ENCODE assay signal across 8 mouse cellular contexts in the genomic region with DNA sequence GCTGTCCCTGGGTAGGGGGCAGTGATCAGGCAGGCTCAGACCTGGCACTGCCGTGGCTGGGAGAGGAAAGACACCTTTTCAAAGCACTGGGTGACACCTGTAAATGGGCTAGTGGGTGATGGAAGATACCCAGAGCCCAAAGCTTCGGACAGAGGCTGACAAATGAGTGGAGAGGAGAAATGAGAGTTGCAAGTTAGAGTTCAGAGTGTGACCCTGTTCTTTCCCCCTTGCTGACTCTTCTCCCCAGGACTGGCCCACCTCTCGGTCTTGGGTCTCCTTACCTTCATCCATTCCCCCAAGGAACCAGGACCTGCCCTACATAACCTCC. TPM values are rescaled to one million over a fixed set of nuclear protein-coding genes. Genes with fewer than 3 reads are reported as not detected.
DNase-seq lines count a peak whose midpoint lies in the region; ATAC-seq and TF ChIP-seq lines count a peak whose summit lies in the region.

No protein-coding gene starts in this region.

- intact Hi-C loops in heart, postnatal 36 days (cut with DNase I): no loop called here

- 0 out of 2 replicates have a peak, but pooled peaks cover under 1% of the 10 kb centered on the region for H3K27me3 ChIP-seq in heart, embryonic 13.5 days (replicated peaks)
- peaks cover 28% of the 10 kb centered on the region for H3K27me3 ChIP-seq in E14TG2a.4 (ENCODE audit: insufficient read depth, low read length)
- H3K27me3 ChIP-seq in forebrain, embryonic 15.5 days: no peaks in the 10 kb centered on the region
- H3K27me3 ChIP-seq in liver, embryonic 16.5 days (ENCODE audit: control insufficient read depth, insufficient read depth, low read depth, low read length): no peaks in the 10 kb centered on the region

- no peak for DNase-seq in heart, postnatal 36 days
- DNase-seq in layer of hippocampus, adult 11-12 months (ENCODE audit: low spot score): no peak
- DNase-seq in adipocyte (ENCODE audit: low spot score): no peak

- 2% methylated on average over 3 of the region's 3 CpGs for WGBS in heart, embryonic 13.5 days
- WGBS in forebrain, embryonic 15.5 days: 2% methylated on average over 3 of the region's 3 CpGs
- WGBS in liver, embryonic 16.5 days (ENCODE audit: insufficient replicate concordance): 2% methylated on average over 3 of the region's 3 CpGs

- H3K27ac ChIP-seq in heart, embryonic 13.5 days (replicated peaks): peak overlapping the region; percentile 98
- peak overlapping the region; percentile 98 for H3K27ac ChIP-seq in forebrain, embryonic 15.5 days (replicated peaks)
- peak overlapping the region; percentile 96 for H3K27ac ChIP-seq in liver, embryonic 16.5 days (ENCODE audit: low read length)

- ATAC-seq in heart, embryonic 13.5 days (ENCODE audit: extremely low read depth, insufficient number of reproducible peaks, low FRiP score, low TSS enrichment): no peak
- ATAC-seq in forebrain, embryonic 15.5 days (replicated peaks): no peak
- ATAC-seq in liver, embryonic 16.5 days (ENCODE audit: low read depth): no peak
- ATAC-seq in activated CD4-positive, CD25-positive, alpha-beta regulatory T cell, adult 4 months: no peak

- peak overlapping the region; percentile 88 for H3K9ac ChIP-seq in heart, embryonic 13.5 days
- H3K9ac ChIP-seq in forebrain, embryonic 15.5 days (replicated peaks): peak overlapping the region; percentile 77
- H3K9ac ChIP-seq in liver, embryonic 16.5 days (ENCODE audit: low read depth, low read length): peak overlapping the region; percentile 92

- H3K4me3 ChIP-seq in heart, embryonic 13.5 days: peak overlapping the region; percentile 73
- H3K4me3 ChIP-seq in E14TG2a.4 (replicated peaks; ENCODE audit: low read length): peak overlapping the region; percentile 91
- peak overlapping the region; percentile 87 for H3K4me3 ChIP-seq in forebrain, embryonic 15.5 days
- H3K4me3 ChIP-seq in liver, embryonic 16.5 days (ENCODE audit: low read depth, low read length): peak overlapping the region; percentile 74

- H3K36me3 ChIP-seq in heart, embryonic 13.5 days: peaks cover 27% of the 10 kb centered on the region
- H3K36me3 ChIP-seq in E14TG2a.4 (ENCODE audit: insufficient read depth, low read length): peaks cover 35% of the 10 kb centered on the region
- H3K36me3 ChIP-seq in forebrain, embryonic 15.5 days: peaks cover 18% of the 10 kb centered on the region
- peaks cover 7% of the 10 kb centered on the region for H3K36me3 ChIP-seq in liver, embryonic 16.5 days (ENCODE audit: control insufficient read depth, insufficient read depth)

- no peaks in the 10 kb centered on the region for H3K9me3 ChIP-seq in heart, embryonic 13.5 days
- no peaks in the 10 kb centered on the region for H3K9me3 ChIP-seq in E14TG2a.4 (ENCODE audit: low read length)
- no peaks in the 10 kb centered on the region for H3K9me3 ChIP-seq in forebrain, embryonic 15.5 days
- H3K9me3 ChIP-seq in liver, embryonic 16.5 days (replicated peaks; ENCODE audit: control insufficient read depth, low read length): no peaks in the 10 kb centered on the region

- H3K4me1 ChIP-seq in heart, embryonic 13.5 days: peaks cover 43% of the 10 kb centered on the region
- peaks cover 73% of the 10 kb centered on the region for H3K4me1 ChIP-seq in E14TG2a.4 (replicated peaks; ENCODE audit: low read depth, low read length)
- H3K4me1 ChIP-seq in forebrain, embryonic 15.5 days: peaks cover 60% of the 10 kb centered on the region
- H3K4me1 ChIP-seq in liver, embryonic 16.5 days (ENCODE audit: control insufficient read depth, low read depth, low read length): peaks cover 36% of the 10 kb centered on the region

- peak overlapping the region; percentile 99 for H3K4me2 ChIP-seq in heart, embryonic 13.5 days
- peak overlapping the region; percentile 99 for H3K4me2 ChIP-seq in forebrain, embryonic 15.5 days (replicated peaks)
- H3K4me2 ChIP-seq in liver, embryonic 16.5 days (ENCODE audit: low read depth, low read length): peak overlapping the region; percentile 99

- TF ChIP-seq CTCF in E14TG2a.4 (conservative IDR thresholded peaks at IDR 0.05; ENCODE audit: low read length): no peak

RNA-seq across cellular contexts. Expression of a gene that starts 0.6 kb away (rescaled TPM):
- polyA plus RNA-seq in heart, embryonic 13.5 days (2015; fragmentation: Nextera tagmentation; extraction: Ambion mirVana): 152 and 169 TPM in 2 replicates
- total RNA-seq in heart, postnatal 36 days (2021): 10 to 100 TPM; 86.2 to 90.3 TPM
- 144 and 150 TPM in 2 replicates for polyA plus RNA-seq in forebrain, embryonic 15.5 days (2015; fragmentation: Nextera tagmentation; extraction: Ambion mirVana)
- polyA plus RNA-seq in liver, embryonic 16.5 days (2015; fragmentation: Nextera tagmentation; extraction: Ambion mirVana): 73.9 and 80.2 TPM in 2 replicates
- polyA plus RNA-seq in activated CD4-positive, CD25-positive, alpha-beta regulatory T cell, adult 4 months (2017; shearing (Covaris generic)): 100 to 1,000 TPM; 147 to 198 TPM

RNA-seq across cellular contexts. Expression of a gene that starts 1.1 kb away (rescaled TPM):
- polyA plus RNA-seq in heart, embryonic 13.5 days (2015; fragmentation: Nextera tagmentation; extraction: Ambion mirVana): 1.3 and 2.0 TPM in 2 replicates
- 1 to 10 TPM; 4.1 to 6.4 TPM for total RNA-seq in heart, postnatal 36 days (2021)
- polyA plus RNA-seq in forebrain, embryonic 15.5 days (2015; fragmentation: Nextera tagmentation; extraction: Ambion mirVana): 6.5 and 7.3 TPM in 2 replicates
- 0.21 and 0.33 TPM in 2 replicates for polyA plus RNA-seq in liver, embryonic 16.5 days (2015; fragmentation: Nextera tagmentation; extraction: Ambion mirVana)
- not detected for polyA plus RNA-seq in activated CD4-positive, CD25-positive, alpha-beta regulatory T cell, adult 4 months (2017; shearing (Covaris generic))

RNA-seq across cellular contexts. Expression of a gene that starts 7.1 kb away (rescaled TPM):
- 8.4 and 9.2 TPM in 2 replicates for polyA plus RNA-seq in heart, embryonic 13.5 days (2015; fragmentation: Nextera tagmentation; extraction: Ambion mirVana)
- total RNA-seq in heart, postnatal 36 days (2021): 10 to 100 TPM; 13.9 to 14.5 TPM
- 17.2 and 18.3 TPM in 2 replicates for polyA plus RNA-seq in forebrain, embryonic 15.5 days (2015; fragmentation: Nextera tagmentation; extraction: Ambion mirVana)
- 2.1 and 2.6 TPM in 2 replicates for polyA plus RNA-seq in liver, embryonic 16.5 days (2015; fragmentation: Nextera tagmentation; extraction: Ambion mirVana)
- polyA plus RNA-seq in activated CD4-positive, CD25-positive, alpha-beta regulatory T cell, adult 4 months (2017; shearing (Covaris generic)): 10 to 100 TPM; 10.4 to 13.5 TPM

RNA-seq across cellular contexts. Expression of a gene that starts 23.0 kb away (rescaled TPM):
- 6.3 and 7.0 TPM in 2 replicates for polyA plus RNA-seq in heart, embryonic 13.5 days (2015; fragmentation: Nextera tagmentation; extraction: Ambion mirVana)
- under 1 TPM; 0.44 to 0.95 TPM for total RNA-seq in heart, postnatal 36 days (2021)
- 4.3 and 5.5 TPM in 2 replicates for polyA plus RNA-seq in forebrain, embryonic 15.5 days (2015; fragmentation: Nextera tagmentation; extraction: Ambion mirVana)
- 4.6 and 5.3 TPM in 2 replicates for polyA plus RNA-seq in liver, embryonic 16.5 days (2015; fragmentation: Nextera tagmentation; extraction: Ambion mirVana)
- 1 to 10 TPM; 2.0 to 4.5 TPM for polyA plus RNA-seq in activated CD4-positive, CD25-positive, alpha-beta regulatory T cell, adult 4 months (2017; shearing (Covaris generic))

RNA-seq across cellular contexts. Expression of a gene that starts 33.0 kb away (rescaled TPM):
- polyA plus RNA-seq in heart, embryonic 13.5 days (2015; fragmentation: Nextera tagmentation; extraction: Ambion mirVana): 9.1 and 9.8 TPM in 2 replicates
- 1 to 10 TPM; 2.1 to 2.6 TPM for total RNA-seq in heart, postnatal 36 days (2021)
- polyA plus RNA-seq in forebrain, embryonic 15.5 days (2015; fragmentation: Nextera tagmentation; extraction: Ambion mirVana): 15.8 and 17.2 TPM in 2 replicates
- polyA plus RNA-seq in liver, embryonic 16.5 days (2015; fragmentation: Nextera tagmentation; extraction: Ambion mirVana): 5.0 and 5.5 TPM in 2 replicates
- polyA plus RNA-seq in activated CD4-positive, CD25-positive, alpha-beta regulatory T cell, adult 4 months (2017; shearing (Covaris generic)): 1 to 10 TPM; 8.6 to 9.8 TPM
